ENCODE assay signal across 21 mouse cellular contexts in the genomic region with DNA sequence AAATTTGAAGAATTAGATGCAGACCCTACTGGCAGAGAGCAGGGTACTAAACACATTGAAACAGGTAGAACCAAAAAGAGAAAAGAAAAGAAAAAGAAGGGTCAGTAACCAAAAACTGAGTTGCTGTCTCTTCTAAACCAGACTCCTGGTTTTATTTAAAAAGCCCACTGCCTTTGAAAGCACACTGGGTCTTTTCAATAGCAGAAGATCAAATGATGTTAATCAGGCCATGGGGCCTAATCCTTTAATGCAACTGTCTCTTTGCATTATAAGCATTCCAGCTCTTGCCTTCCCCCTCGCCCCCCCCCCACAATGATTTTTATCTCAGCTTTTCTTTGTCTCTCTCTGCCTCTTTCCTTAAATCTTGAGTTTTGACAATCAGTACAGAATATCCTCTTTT. TPM values are rescaled to one million over a fixed set of nuclear protein-coding genes. Genes with fewer than 3 reads are reported as not detected.
A peak's percentile ranks its signal among the peaks of the same experiment; 100 is the strongest.
DNase-seq lines count a peak whose midpoint lies in the region; ATAC-seq and TF ChIP-seq lines count a peak whose summit lies in the region.
"Had no signal": no experiment of that assay in that cellular context is flagged by ENCODE, and none has a peak within 500 bp of the region (broad histone marks: within the 10 kb centered on the region; RNA-seq: fewer than 3 reads in every experiment).

No protein-coding gene starts in this region.

- H3K36me3 ChIP-seq in midbrain, embryonic 11.5 days (ENCODE audit: control insufficient read depth, insufficient read depth, low read length), result no peaks in the 10 kb centered on the region
- no peaks in the 10 kb centered on the region for H3K36me3 ChIP-seq in midbrain, postnatal 0 days (ENCODE audit: insufficient read depth, low read length)
- H3K36me3 ChIP-seq in embryonic facial prominence, embryonic 11.5 days (replicated peaks; ENCODE audit: control insufficient read depth, insufficient read depth, low read depth, low read length), result no peaks in the 10 kb centered on the region
- H3K36me3 ChIP-seq: embryonic facial prominence, embryonic 13.5 days; embryonic facial prominence, embryonic 15.5 days; forebrain, embryonic 15.5 days had no signal

- no peaks in the 10 kb centered on the region for H3K9me3 ChIP-seq in midbrain, embryonic 11.5 days (ENCODE audit: control insufficient read depth, low read length)
- H3K9me3 ChIP-seq in midbrain, postnatal 0 days (ENCODE audit: low read length), result no peaks in the 10 kb centered on the region
- no peaks in the 10 kb centered on the region for H3K9me3 ChIP-seq in embryonic facial prominence, embryonic 11.5 days (replicated peaks; ENCODE audit: control insufficient read depth, low read length)
- H3K9me3 ChIP-seq: embryonic facial prominence, embryonic 13.5 days; embryonic facial prominence, embryonic 15.5 days; forebrain, embryonic 13.5 days; forebrain, embryonic 15.5 days had no signal

- H3K4me1 ChIP-seq in midbrain, embryonic 11.5 days (ENCODE audit: control insufficient read depth, insufficient read depth, low read length), result peaks cover 16% of the 10 kb centered on the region
- no peaks in the 10 kb centered on the region for H3K4me1 ChIP-seq in midbrain, postnatal 0 days (ENCODE audit: insufficient read depth, low read length)
- no peaks in the 10 kb centered on the region for H3K4me1 ChIP-seq in embryonic facial prominence, embryonic 11.5 days (ENCODE audit: control insufficient read depth, insufficient read depth, low read length)
- H3K4me1 ChIP-seq: embryonic facial prominence, embryonic 15.5 days had no signal

- ATAC-seq in midbrain, embryonic 11.5 days (ENCODE audit: low FRiP score), result peak; percentile 65
- ATAC-seq in midbrain, postnatal 0 days (ENCODE audit: low FRiP score), result no peak
- no peak for ATAC-seq in embryonic facial prominence, embryonic 11.5 days (replicated peaks; ENCODE audit: insufficient number of reproducible peaks, low FRiP score, low TSS enrichment, low read depth)

- H3K4me3 ChIP-seq in midbrain, embryonic 11.5 days (ENCODE audit: low read depth, low read length), result no peak overlapping the region
- no peak overlapping the region for H3K4me3 ChIP-seq in midbrain, postnatal 0 days (ENCODE audit: low read depth, low read length)
- H3K4me3 ChIP-seq in embryonic facial prominence, embryonic 11.5 days (ENCODE audit: low read depth, low read length), result no peak overlapping the region
- H3K4me3 ChIP-seq: embryonic facial prominence, embryonic 13.5 days; embryonic facial prominence, embryonic 15.5 days; erythroblast, embryonic 14.5 days; forebrain, embryonic 13.5 days; forebrain, embryonic 15.5 days had no signal

- WGBS in midbrain, embryonic 11.5 days, result 18% methylated on average over 1 of the region's 1 CpGs
- 14% methylated on average over 1 of the region's 1 CpGs for WGBS in midbrain, postnatal 0 days
- WGBS in embryonic facial prominence, embryonic 11.5 days, result 29% methylated on average over 1 of the region's 1 CpGs

- TF ChIP-seq CTCF in midbrain, postnatal 0 days (IDR thresholded peaks at IDR 0.05), result no peak

- H3K9ac ChIP-seq in midbrain, embryonic 11.5 days (ENCODE audit: low read length), result no peak overlapping the region
- H3K9ac ChIP-seq in midbrain, postnatal 0 days (replicated peaks; ENCODE audit: low read length, poor library complexity, severe bottlenecking), result no peak overlapping the region
- H3K9ac ChIP-seq in embryonic facial prominence, embryonic 11.5 days (replicated peaks; ENCODE audit: low read length), result no peak overlapping the region
- H3K9ac ChIP-seq: embryonic facial prominence, embryonic 13.5 days; embryonic facial prominence, embryonic 15.5 days; forebrain, embryonic 13.5 days; forebrain, embryonic 15.5 days; forebrain, postnatal 0 days had no signal

- no peaks in the 10 kb centered on the region for H3K27me3 ChIP-seq in midbrain, embryonic 11.5 days (ENCODE audit: control insufficient read depth, insufficient read depth, low read length)
- no peaks in the 10 kb centered on the region for H3K27me3 ChIP-seq in midbrain, postnatal 0 days (ENCODE audit: insufficient read depth, low read length)
- H3K27me3 ChIP-seq in embryonic facial prominence, embryonic 11.5 days (ENCODE audit: control insufficient read depth, insufficient read depth, low read length), result no peaks in the 10 kb centered on the region
- H3K27me3 ChIP-seq: embryonic facial prominence, embryonic 13.5 days; embryonic facial prominence, embryonic 15.5 days; forebrain, embryonic 13.5 days; forebrain, embryonic 15.5 days had no signal

- H3K4me2 ChIP-seq in midbrain, embryonic 11.5 days, result no peak overlapping the region
- no peak overlapping the region for H3K4me2 ChIP-seq in midbrain, postnatal 0 days (ENCODE audit: low read depth, low read length, poor library complexity, severe bottlenecking)
- H3K4me2 ChIP-seq in embryonic facial prominence, embryonic 11.5 days (ENCODE audit: low read depth, low read length), result no peak overlapping the region
- H3K4me2 ChIP-seq: embryonic facial prominence, embryonic 13.5 days; embryonic facial prominence, embryonic 15.5 days; forebrain, embryonic 13.5 days; forebrain, embryonic 15.5 days had no signal

- no peak overlapping the region for H3K27ac ChIP-seq in midbrain, embryonic 11.5 days (ENCODE audit: low read depth, low read length)
- H3K27ac ChIP-seq in midbrain, postnatal 0 days (ENCODE audit: low read depth, low read length), result no peak overlapping the region
- H3K27ac ChIP-seq in embryonic facial prominence, embryonic 11.5 days (replicated peaks; ENCODE audit: low read depth, low read length), result no peak overlapping the region
- H3K27ac ChIP-seq: embryonic facial prominence, embryonic 13.5 days; embryonic facial prominence, embryonic 15.5 days; forebrain, embryonic 13.5 days; forebrain, embryonic 15.5 days had no signal

- DNase-seq in midbrain, embryonic 11.5 days (ENCODE audit: low spot score, missing footprints), result peak; percentile 85
- DNase-seq in midbrain, postnatal 0 days (ENCODE audit: low spot score), result no peak
- DNase-seq in embryonic facial prominence, embryonic 11.5 days (ENCODE audit: low spot score), result peak; percentile 28
- DNase-seq in retina, postnatal 1 day, result peak; percentile 67
- DNase-seq in kidney, postnatal 36 days, result no peak
- DNase-seq in heart, postnatal 25 days (ENCODE audit: low spot score), result no peak
- DNase-seq: adrenal gland, adult 2 months; adrenal gland, postnatal 10 days; adrenal gland, postnatal 25 days; cerebellum, adult 11 months; cerebellum, adult 18-20 months; cerebellum, adult 8-10 months; cerebellum, adult 9-11 months; cerebellum, postnatal 36 days; embryo, embryonic 11 days had no signal

- intact Hi-C loops in heart, postnatal 25 days (cut with DNase I), result no loop called here

RNA-seq across cellular contexts. Expression of gene Hddc2, which starts 16.7 kb away (rescaled TPM):
- 63.1 and 71.8 TPM in 2 replicates for polyA plus RNA-seq in midbrain, embryonic 11.5 days (2014; fragmentation: Nextera tagmentation; extraction: Ambion mirVana)
- 31.2 and 45.2 TPM in 2 replicates for total RNA-seq in midbrain, postnatal 0 days (2014; rRNA removed)
- polyA plus RNA-seq in midbrain, postnatal 0 days (2015; fragmentation: Nextera tagmentation; extraction: Ambion mirVana), result 73.7 and 80.8 TPM in 2 replicates
- polyA plus RNA-seq in embryonic facial prominence, embryonic 11.5 days (2014; fragmentation: Nextera tagmentation; extraction: Ambion mirVana), result 88.1 and 93.4 TPM in 2 replicates
- total RNA-seq in heart, postnatal 25 days (2021), result 1 to 10 TPM; 7.7 to 8.1 TPM
- polyA plus RNA-seq: erythroblast, embryonic 14.5 days had no signal

Comparison
In these comparisons a context has a peak if more than half of its experiments do, and no peak if none do; other contexts are left out.
1. DNase-seq: peak in midbrain, embryonic 11.5 days (single experiment), embryonic facial prominence, embryonic 11.5 days (single experiment) and retina, postnatal 1 day (single experiment); none in midbrain, postnatal 0 days (single experiment), kidney, postnatal 36 days (0 of 2) and heart, postnatal 25 days (single experiment).